Mouse (Mus musculus): ENCODE measurements around the gene Depp1.
A peak's percentile ranks its signal among the peaks of the same experiment; 100 is the strongest.

The Depp1 gene

DNA sequence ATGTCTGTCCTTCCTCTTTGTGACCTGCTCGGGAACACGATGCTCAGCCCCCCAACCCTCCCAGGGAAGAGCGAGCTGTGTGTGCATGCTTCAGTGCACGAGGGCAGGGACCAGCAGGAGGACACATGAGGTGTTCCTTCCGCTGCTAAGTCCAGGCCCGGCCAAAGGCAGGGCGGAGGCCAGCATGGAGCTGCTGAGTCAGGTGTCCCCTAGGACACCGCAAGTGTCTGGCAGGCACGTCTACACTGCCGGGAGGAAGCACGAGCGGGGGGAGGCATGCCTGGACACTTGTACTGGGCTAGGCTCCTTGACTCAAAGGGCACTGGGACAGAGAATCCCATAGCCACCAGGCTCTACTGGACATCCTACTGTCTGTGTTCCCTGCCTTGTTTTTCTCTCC lies 2.6 kb upstream of the Depp1 start:
- ATAC-seq (ENCODE audit: low TSS enrichment): no peak

- ATAC-seq (ENCODE audit: low TSS enrichment): no peak
Measured at GRCm38 (mm10) chr6:116649811-116650210, 598 bp upstream of the Depp1 start.

- ATAC-seq (ENCODE audit: low TSS enrichment): no peak
Measured at GRCm38 (mm10) chr6:116651437-116652118, 1.2 kb downstream of the Depp1 start.

DNA sequence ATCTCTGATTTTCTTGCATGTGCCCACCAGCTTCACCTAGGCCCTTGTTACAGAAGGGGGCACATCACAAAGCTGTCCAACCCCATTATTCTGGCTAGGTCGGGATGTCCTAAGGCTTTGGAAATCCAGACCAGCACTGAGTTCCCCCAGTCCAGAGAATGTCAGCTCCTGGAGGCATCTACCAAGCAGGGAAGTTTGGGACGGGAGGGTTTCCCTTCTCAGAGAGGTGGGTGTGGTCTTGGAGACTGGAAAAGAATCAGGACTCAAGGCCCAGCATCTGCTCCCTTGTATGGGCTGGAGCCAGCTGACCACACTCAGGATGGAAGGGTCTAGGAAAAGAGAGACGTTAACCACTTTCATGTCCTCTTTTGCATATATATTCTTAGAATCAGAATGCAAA lies 2.8 kb downstream of the Depp1 start:
- ATAC-seq (ENCODE audit: low TSS enrichment): no peak

GRCm38 (mm10) chr6:116653684-116654454 lies 3.5 kb downstream of the Depp1 start:
- peak; percentile 94 for ATAC-seq (ENCODE audit: low TSS enrichment)

- no peak for ATAC-seq (ENCODE audit: low TSS enrichment)
Measured at GRCm38 (mm10) chr6:116663364-116663763, 13.0 kb downstream of the Depp1 start.

GRCm38 (mm10) chr6:116664031-116664430 lies 13.6 kb downstream of the Depp1 start:
- no peak for ATAC-seq (ENCODE audit: low TSS enrichment)

- no peak for ATAC-seq (ENCODE audit: low TSS enrichment)
Measured at GRCm38 (mm10) chr6:116664830-116665229, 14.4 kb downstream of the Depp1 start.

DNA sequence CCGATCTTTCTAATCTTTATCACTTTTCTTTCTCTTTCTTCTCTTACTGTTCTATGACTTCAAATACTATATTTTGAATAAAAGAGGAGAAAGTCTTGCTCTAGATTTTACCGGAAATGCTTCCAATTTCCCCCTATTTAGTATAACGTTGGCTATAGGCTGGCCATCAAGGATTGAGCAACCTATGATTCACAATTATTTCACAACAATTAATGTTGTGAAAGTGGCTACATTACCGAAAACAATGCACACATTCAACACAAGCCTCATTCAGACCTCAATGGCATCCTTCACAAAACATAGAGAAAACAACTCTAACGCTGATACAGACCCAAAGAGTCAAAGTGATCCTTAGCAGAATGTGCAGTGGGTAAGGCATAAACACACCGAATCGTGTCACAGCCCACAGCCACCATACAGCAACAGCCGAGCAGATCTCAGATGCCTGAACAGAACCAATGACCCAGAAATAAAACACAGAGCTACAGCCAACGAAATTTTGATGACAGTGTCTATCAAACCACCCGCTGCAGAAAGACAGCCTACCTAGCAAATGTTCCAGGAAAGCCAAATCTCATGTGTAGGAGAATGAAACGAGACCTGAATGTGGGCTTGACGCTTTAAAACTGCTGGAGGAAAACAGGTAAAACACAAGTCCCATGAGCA lies 15.8 kb downstream of the Depp1 start:
- no peak for ATAC-seq (ENCODE audit: low TSS enrichment)

- ATAC-seq (ENCODE audit: low TSS enrichment): no peak
Measured at GRCm38 (mm10) chr6:116666892-116667291, 16.5 kb downstream of the Depp1 start.

- ATAC-seq (ENCODE audit: low TSS enrichment): no peak
Measured at GRCm38 (mm10) chr6:116667382-116667781, 17.0 kb downstream of the Depp1 start.

GRCm38 (mm10) chr6:116668682-116669470 lies 18.5 kb downstream of the Depp1 start:
- ATAC-seq (ENCODE audit: low TSS enrichment): no peak

GRCm38 (mm10) chr6:116670144-116670543 lies 19.7 kb downstream of the Depp1 start:
- ATAC-seq (ENCODE audit: low TSS enrichment): no peak

DNA sequence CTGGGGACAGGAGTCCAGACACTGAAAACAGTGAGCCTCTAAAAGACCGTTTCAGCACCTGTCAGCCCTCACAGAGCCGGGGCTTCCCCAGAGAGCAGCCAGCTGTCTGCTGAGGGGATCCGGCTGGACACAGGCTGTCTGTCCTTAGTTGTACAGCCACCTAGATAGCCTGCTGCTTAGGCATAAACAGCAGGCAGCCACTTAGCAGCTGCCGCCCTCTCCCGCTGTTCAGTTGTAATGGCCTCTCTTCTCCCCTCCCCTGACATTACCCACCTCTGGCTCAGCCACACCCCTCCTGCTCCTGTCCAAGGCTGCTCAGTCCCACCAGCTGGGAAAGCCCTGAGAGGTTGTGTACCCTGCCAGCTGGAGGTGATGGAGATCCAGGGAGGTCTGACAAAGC lies 20.6 kb downstream of the Depp1 start:
- no peak for ATAC-seq (ENCODE audit: low TSS enrichment)

DNA sequence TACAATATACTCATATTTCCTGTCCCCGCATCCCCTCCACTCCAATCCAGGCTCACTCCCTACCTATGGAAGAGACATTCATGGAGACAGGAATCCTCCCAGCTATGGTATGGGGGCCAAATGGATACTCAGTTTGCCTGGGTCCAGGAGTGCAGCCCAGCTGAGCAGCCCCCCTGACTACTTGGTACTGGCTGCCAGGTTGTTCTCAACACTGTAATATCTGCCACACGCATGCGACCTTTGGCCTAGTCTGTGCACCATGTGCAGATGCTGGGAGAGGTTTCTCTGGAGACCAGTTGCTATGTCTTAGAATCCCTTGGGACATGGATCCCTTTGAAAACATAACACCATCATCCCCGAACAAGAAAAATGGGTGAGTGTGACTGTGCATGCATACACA lies 21.4 kb downstream of the Depp1 start:
- ATAC-seq (ENCODE audit: low TSS enrichment): no peak

DNA sequence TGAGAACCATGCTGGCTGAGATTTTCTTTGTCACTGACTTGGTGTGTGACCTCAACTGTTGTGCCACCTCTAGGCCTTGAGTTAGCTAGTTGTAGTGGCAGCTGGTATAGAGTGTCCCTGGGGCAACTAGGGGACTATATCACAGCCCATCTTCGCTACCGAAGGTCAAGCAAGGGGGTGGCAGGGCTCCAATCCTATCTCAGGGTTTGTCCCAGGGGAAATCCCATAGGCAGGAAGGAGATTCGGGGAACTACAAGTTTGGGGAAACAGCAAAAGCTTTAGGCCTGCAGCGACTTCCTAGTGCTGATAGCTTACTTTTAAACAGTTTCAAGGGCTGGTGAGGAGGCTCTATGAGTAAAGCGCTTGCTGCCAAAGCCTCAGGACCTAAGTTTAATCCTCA lies 21.9 kb downstream of the Depp1 start:
- no peak for ATAC-seq (ENCODE audit: low TSS enrichment)

- ATAC-seq (ENCODE audit: low TSS enrichment): peak; percentile 76
Measured at GRCm38 (mm10) chr6:116673471-116674282, 23.3 kb downstream of the Depp1 start, which contains the start of gene Rassf4. Gene Rassf4, minus strand, starts transcription at chr6:116673952.

GRCm38 (mm10) chr6:116674283-116674886 lies 24.0 kb downstream of the Depp1 start:
- ATAC-seq (ENCODE audit: low TSS enrichment): peak; percentile 16; the same call in 1 of the 2 replicates

- ATAC-seq (ENCODE audit: low TSS enrichment): no peak
Measured at GRCm38 (mm10) chr6:116676355-116676913, 26.0 kb downstream of the Depp1 start.

DNA sequence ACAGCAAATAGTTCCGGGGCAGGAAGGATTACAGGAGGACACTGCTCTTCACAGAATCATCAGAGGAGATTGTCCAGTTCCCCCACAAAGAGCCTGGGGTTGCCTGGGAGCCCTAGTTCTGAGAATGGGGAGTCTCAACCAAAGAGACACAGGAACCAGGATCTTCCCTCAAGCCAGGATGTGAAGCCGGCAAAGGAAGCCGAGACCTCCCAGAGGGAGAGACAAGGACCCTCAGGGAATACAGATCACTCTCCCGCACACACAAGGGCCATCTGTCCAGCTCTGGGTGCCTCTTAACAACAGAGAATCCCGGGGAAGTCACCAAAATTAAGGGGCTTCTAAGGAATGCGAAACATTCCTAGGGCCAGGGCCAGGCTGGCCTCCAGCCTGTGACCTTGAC lies 26.9 kb downstream of the Depp1 start:
- ATAC-seq (ENCODE audit: low TSS enrichment): no peak
